Mouse (Mus musculus) T-cell, adult 2 months (primary cell): ENCODE data around the gene Ube2v1.

ENCODE experiments used
- DNase-seq: peaks from one replicate; pipeline ENCODE4 v3.0.0; 2022; ENCODE audit warnings: low spot score

Gene Ube2v1

DNA sequence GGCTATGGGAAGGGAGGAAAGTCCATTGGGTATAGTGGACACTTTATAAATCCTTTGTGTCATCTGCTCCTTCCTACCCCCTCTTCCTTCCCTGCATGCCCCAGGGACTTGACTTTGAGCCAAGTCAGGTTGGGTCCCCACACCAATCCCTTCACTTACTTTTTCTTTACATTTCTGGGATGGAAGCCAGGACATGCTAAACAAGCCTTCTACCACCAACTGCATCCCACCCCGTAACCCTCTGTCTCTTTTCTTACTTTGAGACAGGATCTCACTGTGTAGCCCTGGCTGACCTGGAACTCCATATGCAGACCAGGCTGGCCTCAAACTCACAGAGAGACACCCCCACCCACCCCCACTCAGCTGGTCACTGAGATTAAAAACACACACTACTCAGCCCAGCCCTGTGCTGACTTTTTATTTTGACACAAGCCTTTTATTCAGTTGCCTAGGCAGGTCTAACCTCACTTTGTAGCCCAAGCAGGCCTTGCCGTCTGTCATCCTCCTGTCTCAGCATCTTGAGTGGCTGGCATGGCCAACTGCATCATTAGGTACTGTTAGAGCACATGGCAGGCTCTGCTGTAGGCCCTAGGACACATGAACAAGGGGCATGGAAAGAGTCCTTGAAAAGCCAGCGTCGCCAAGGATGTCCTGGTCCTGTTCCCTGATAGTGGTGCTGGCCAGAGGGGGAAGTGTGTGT is 38.2 kb downstream of the Ube2v1 start:
- no peak for DNase-seq

DNA sequence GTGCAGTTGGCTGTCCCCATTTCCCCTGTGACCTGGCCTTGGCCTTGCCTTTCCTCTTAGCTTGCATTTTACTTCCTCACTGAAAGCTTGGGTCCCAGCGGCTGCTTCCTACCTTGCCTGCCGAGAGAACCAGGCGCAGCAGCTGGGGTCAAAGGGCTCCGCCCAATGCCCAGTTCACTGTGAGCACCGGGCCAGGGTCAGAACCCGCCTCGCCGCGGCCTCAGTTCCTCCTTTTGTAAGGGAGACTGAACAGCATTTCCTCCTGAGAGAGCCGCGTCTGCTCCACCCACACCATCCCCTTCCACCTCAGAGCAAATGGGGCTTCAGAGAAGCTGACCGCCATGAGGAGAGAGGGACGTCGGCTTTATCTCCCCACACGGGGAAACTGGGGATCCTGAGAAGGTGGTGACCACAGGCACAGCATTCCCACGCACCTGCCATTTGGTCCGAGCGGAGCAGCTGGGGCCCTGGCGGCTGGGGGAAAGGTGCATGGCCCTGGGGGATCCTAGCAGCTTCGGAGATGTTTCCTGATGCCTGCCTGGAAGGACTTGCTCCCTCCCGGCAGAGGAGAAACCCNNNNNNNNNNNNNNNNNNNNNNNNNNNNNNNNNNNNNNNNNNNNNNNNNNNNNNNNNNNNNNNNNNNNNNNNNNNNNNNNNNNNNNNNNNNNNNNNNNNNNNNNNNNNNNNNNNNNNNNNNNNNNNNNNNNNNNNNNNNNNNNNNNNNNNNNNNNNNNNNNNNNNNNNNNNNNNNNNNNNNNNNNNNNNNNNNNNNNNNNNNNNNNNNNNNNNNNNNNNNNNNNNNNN is 42.9 kb downstream of the Ube2v1 start:
- peak; percentile 43 for DNase-seq

DNA sequence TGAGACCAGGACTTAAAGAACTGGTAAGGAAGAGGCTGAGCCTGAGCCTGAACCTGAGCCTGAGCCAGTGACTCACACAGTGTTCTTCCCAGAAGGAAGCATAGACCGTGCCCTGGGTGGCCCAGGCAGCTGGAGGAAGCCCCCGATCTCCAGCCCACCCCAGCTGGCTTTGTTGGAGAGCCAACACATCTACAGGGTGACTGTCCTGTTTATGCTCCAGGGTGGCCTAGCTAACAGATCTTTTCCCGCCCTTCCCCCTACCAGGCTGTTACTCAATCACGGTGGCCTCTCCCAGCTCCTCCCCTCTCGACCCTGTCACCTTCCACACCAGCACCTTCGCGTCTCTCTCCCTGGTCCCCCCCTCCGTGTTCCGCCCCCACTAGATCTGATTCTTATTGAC is 44.9 kb downstream of the Ube2v1 start:
- no peak for DNase-seq

DNA sequence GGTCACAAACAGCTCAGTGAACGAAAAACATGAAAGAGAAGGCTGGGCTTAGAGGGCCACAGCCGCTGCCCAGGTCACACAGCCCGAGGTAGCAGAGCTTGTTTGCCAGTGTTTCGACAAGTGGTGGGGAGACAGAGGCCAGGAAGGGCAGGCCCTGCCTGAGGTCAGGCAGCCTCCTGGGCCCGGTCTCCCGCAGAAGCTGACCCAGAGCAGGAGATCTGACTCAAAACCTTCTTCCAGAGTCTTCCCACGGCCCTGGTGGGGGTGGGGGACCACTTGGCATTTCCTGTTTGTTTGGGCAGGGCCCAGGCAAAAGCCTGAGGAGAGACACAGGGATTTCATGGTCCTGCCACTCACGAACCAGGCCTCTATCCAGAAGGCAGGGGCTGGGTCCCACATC is 45.9 kb downstream of the Ube2v1 start:
- no peak for DNase-seq

DNA sequence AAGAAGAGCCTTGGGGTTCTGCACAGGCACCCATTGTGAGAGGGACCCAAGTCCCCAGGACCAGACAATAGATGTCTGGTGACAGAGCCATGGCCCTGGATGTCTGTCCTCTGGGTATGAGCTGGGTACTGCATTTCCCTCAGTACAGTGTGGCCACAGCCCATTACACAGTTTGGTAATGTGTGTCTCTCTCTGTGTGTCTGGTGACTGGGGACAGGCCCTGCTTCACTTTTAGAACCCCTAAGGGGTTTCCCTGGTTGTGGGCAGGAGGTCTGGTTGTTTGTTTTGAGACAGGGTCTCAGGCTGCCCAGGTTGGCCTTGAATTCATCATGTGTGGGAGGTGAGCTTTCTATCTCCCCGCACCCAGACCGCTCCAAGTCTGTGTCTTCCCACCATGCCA is 46.6 kb downstream of the Ube2v1 start:
- DNase-seq: no peak

DNA sequence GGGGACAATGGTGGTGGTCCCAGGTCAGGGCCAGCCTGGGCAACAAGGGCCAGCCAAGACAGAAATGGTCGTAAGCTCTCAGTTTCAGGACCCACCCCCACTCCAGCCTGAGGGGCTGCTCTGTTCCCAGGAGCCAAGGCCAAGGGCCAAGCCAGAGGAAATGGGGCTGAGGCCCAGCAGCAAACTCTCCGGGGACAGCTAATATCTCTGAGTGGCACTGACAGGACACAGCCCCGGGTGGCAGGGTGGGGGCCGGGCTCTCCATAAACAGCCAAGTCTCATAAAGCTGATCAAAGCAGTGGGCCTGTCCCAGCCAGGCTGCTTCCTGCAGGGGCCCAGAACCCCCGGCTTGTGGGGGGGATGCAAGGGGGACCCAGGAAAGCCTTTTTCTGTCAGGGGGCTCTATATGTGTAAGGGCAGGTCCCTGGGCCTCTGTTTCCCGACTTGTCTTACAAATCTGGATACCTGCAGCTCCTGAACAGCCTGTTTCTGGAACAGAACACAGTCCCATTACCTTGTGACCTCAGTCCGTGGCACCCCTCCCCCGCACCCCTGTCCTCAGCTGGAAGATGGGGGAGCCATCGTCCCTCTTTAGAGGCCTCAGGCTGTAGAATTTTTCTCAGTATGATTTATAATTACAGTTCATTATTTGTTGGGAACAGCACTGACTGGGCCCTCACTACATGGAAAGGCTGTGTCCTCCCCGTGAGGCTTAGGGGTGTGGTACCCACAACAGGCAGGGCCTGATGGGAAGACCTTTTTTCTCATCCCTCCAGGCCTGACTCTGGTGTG is 48.5 kb downstream of the Ube2v1 start:
- no peak for DNase-seq

DNA sequence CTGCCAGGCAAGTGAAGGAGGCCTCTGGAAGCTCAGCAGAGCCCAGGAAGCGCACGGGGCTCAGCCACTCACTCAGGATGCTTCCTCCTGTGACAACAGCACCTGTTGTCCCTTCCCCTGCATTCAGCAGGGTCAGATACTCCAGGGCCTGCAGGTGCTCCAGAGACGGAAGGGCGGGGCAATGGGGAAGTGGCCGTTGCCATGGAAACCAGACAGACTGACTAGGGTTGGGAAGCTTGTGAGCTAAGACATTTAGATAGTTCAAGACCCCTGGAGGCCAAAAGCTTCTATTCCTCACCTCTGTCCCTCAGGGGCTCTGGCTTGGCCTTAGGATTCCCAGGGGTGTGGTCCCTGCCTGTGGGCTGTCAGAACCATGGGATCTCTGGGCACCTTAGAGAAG is 53.4 kb downstream of the Ube2v1 start:
- DNase-seq: peak; percentile 14

DNA sequence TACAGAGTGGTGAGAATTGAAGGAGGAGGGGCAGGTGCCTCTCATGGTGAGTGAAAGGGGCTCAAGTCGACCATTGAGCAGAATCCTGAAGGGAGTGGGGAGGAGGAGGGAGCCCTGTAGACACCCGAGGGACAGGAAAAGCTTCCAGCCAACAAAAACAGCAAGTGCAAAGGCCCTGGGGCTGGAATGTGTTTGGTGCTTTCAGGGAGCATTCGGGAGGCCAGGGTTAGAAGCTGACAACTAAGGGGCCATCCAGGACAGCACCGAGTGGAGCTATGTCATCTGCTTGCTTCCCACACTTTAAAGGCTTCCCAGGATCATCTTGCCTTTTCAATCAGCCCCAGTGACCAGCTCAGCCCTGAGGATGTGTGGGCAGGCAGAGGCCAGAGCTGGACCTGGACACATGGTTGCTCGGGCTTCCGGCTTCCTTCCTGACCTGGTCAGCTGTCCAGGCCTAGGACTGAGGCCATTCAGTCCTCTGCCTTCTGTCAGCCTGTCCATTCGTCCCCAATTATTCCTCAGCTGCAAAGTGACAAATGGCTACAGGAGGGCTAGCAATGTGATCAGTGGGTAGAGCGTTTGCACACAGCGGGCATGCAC is 54.6 kb downstream of the Ube2v1 start:
- DNase-seq: no peak

DNA sequence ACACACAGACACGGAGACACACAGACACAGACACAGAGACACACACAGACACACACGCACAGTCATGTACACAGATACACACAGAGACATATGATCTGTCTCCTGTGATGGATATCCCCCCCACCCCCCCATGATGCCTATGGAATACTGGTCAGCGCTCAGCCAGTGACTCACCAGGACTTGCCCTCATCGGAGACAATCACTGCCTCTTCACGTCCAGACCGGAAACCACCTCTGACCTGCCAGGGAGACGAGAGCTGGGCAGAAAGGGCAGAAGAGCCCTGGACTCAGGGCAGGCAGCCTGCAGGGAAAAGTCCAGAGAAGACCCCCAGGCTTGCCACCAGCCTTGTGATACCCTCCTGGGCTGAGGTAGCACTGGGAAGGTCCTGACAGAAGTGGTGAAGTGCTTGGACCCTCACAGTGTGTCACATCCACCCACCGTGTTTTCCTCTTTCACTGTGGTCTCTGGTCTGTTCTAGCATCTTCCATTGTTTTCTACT is 55.7 kb downstream of the Ube2v1 start:
- no peak for DNase-seq

DNA sequence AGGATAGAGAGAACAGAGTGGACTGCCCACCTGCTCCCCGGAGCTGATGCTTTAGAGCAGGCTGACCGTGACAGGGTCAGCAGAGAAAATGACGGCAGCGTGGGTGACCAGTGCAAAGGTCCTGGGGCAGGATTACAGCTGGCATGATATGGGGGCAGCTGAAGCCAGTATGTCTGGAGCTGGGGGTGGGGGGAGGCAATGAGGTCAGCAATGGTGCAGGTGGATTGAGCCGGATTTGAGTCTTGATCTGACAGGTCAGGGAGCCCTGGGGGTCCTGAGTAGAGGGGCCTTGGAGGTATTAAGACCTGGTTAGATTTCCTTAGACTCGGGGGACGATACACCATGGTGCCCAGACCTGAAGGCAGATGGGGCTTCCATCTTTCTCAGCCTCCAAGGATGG is 56.3 kb downstream of the Ube2v1 start:
- no peak for DNase-seq

DNA sequence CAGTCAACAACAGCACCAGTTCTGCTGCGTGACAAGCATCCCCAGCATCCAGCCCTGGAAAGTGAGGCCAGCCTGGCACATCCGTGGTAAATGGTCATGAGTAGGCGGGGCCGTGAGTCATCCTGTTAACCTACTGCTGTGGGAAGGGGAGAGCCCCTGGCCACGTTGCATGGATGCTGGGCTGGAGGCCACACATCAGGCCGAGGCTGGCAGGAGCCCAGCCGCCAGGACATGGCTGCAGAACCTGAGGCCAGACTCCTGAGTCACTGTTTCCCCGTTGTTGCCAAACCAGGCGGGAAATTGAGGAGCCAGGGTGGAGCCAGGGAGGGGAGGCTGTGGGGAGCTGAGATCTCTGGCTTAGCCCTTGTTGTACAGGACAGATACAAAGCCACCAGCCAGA is 57.1 kb downstream of the Ube2v1 start:
- DNase-seq: no peak

DNA sequence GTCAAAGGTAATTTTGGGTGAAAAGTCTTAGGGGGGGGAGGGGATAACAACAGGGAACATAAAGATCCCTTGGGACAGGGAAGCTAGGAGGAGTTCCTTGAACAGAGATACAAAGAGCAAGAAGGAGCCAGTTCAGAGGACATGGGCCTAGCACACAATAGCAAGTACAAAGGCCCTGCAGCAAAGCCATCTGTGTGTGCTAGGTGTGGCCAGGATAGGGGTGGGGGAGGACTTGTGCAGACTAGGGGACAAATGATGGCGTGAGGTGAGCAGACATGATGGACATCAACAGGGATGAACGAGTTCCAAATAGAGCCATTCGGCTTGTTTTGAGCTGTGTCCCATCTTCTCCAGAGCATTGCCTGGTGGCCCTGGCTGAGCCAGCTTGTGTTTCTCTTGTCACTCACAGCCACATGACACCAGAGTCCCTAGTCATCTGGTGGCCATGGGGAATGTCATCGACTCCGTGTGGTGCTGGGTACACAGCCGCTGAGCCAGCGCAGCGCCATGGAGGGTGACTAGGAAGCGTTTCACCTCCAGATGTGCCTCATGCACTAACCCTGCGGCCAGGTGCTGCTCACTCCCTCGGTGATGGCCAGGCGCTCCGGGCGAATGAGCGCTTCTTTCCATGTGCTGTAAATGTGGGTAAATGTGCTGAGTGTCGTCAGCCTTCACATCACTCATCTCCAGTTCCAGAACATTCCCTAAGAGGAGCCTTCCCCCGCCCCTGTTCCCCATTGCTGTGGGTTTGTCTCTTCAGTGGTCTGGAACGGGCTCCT is 60.3 kb downstream of the Ube2v1 start:
- DNase-seq: no peak

DNA sequence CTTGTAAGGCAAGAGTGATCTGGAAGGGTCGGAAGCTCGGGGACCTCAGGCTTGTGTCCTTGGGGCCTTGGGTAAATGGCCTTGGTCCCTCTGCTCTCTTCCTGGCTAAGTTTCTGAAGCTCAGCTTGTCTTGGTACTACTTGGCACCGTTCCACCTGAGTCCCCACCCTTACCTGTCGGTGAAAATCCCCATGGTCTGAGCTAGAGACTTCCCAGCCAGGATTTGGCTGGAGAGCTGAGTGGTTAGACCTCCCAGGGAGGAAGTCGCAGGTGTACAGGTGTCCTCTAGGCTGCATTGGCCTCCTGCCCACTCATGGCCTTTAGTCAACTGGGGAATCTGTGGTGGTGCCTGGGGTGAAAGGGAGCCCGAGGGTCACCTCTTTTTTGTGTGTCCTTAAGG is 61.1 kb downstream of the Ube2v1 start:
- DNase-seq: no peak

DNA sequence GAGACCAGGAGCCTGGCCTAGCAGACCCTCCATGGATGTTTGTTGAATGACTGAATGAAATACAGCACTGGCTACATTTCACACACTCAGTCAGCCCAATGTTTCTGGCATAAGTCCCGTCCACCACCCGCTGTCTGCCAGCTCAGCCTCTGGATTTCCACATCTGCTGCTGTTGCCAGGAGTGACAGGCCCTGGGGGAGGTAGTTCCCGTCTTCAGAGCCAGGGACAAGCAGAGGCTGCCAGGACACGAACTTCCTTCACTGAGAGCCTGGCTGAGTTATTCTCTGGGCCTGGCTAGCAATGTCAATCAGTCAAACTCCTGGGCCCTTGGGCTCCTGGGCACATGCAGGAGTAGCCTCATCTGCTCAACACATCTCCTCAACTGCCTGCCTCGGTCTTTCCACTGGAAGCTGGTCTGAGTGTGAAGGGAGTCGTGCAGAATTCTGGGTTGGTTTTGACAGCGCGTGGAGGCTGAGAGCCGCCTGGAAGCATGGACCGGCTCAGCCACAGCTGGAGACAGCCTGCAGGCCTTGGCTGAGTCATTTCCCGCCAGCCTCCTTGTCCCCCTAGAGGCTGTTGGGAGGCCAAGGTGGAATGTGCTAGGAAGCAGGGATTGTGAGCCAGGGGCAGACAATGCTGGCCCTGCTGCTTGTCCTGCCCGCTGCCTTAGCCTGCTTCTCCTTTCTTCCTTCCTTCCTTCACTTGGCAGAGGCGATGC is 61.8 kb downstream of the Ube2v1 start:
- DNase-seq: no peak

DNA sequence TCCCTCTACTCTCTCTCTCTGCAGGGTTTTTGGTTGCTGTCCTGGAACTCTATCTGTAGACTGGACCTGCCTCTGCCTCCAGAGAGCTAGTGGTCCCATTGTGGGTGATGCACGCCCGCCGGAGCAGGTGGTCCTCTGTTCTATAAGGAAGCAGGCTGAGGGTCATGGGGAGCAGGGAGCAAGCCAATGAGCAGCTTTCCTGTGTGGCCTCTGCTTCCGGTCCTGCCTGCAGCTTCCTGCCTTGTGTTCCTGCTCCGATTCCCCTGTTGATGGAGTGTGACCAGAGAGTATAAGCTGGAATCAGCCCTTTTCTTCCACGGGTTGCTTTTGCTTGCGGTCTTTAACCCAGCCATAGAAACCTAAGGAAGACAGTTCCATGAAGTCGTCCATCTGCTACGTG is 63.8 kb downstream of the Ube2v1 start:
- DNase-seq: no peak

DNA sequence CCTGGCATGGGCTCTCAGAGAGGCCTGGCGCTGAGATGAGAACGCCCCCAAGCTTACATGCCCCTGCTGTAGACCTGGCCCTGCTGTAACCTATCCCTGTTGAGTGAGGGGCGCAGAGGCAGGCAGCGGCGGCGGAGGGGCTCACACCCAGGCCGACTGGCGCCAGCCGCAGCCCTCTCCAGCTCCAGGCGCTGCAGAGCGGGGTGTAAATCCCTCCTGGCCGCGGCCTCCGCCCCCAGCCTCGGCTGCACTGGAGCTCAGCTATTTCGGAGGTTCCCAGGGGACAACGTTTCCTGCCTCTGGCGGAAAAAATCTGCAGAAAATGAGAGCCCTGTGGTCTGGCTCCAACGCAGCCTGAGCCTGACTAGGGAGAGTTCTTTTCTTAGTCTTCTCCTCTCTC is 66.2 kb downstream of the Ube2v1 start:
- no peak for DNase-seq

DNA sequence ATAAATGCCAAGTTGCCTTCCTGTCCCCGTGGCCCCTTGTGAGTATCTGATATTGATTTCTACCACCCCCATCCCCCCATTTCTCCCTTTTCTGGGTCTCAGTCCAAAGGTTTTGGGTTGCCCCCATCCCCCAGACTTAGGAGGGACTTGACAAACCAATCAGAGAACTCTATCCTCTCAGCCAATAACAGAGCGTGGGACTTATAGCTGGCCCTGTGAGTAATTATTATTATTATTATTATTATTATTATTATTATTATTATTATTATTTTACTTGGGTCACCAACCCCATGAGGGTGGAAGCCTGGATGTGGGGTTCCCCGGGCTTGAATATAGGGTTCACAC is 66.6 kb downstream of the Ube2v1 start:
- DNase-seq: no peak

DNA sequence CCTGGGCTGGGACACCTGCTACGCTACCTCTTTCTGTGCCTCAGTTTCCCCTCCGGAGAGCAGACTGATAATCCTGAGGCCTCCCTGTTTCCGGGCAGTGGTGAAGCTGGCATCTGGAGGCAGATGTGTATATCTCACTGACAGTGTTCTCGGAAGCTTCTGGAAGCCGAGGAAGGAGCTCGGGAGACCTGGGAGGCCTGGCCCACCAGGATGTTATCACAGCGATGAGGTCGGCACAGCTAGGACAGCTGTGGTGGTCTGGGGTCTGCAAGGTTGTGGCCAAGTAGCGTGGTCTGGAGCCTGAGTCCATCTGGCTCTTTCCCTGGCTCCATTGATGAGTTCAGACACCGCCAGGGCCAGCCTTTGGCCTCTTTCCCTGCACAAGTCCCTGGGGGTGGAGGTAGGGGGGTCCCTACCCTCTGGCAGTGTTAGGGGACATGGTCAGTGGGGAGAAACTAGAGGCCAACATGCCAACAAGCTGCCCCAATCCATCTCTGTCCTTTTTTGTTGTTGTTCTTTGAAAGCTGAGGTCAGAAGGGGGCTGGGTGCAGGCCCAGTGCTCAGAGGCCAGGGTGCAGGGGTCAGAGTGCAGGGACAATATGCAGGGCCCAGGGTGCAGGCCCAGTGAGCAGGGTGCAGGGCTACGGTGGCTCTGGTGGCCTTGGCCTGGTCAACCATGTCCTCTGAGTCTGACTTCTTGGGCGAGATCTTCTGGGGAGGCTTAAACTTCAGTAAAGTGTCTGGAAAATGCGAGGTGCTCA is 67.2 kb downstream of the Ube2v1 start:
- no peak for DNase-seq

DNA sequence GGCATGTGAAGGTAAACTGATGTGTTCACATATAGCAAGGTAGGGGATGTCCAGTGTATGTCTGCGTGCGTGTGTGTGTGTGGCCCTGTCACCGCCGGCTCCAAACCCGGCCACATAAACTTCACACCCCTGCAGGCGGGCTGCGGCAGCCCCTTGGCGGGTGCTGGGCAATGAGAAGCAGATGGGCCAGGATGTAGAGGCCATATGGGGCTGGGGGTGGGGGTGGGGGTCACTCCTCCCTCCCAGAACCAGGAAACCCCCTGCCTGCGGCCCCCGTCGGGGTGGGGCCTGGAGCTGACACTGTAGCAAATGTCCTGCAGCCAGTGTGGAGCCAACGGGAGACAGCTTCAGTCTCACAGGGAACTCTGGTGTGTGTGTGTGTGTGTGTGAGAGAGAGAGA is 68.2 kb downstream of the Ube2v1 start:
- DNase-seq: no peak

DNA sequence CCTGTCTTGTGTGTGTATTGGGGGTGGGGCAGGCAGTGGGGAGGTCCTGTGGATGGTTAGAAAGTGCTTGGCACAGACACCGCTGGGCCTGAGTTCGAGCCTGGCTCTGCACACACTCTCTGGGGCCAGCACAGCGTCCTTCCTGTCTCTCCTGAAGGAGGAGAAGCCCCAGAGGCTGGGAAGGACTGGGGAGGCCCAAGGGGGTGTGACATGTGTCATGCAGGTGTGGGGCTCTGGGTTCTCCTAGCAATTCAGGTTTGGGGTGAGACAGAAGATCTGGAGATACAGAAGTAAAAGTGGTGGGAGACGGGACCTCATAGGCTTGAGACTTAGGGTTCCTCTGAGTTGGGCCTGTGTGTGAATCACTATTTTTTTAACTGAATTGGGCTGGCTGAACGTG is 68.9 kb downstream of the Ube2v1 start:
- DNase-seq: no peak
